Comparison of ENCODE assay signal across 9 mouse cellular contexts in the genomic region with DNA sequence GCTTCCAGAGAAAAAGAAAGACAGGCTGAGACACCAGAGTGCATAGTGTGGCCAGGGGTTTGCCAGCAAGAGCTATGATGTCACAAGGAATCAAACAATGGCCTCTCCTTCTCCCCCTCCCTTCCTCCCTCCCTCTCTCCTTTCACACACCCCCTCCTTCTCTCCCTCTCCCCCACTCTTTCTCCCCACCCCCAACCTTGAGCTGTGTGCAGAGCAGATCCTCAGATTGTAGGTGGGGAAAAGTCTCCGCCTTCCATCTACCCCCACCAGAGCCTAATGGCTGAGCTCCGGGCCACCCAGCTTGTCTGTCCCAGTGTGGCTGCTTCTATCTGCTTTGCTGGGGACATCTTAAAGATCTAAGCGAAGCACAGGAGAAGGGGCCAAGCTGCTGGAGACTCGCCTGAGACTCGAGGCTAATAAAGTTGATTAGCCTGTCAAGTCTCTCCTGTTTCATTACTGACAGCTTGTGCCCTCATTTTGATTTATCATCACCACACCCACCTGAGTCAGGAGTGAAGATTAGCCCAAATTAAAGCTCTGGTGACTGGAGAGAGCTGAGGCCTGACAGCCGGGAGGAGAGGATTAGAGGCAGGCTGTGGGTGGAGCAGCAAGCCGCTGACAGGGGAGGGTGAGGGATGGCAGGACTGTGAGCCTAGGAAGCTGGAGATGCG.
DNase-seq lines count a peak whose midpoint lies in the region; ATAC-seq and TF ChIP-seq lines count a peak whose summit lies in the region.
"Had no signal": no experiment of that assay in that cellular context is flagged by ENCODE, and none has a peak within 500 bp of the region (broad histone marks: within the 10 kb centered on the region; RNA-seq: fewer than 3 reads in every experiment).

No protein-coding gene starts in this region.

- no peak overlapping the region for H3K4me2 ChIP-seq in neural tube, embryonic 15.5 days
- peak overlapping the region; percentile 20; the same call in 1 of the 2 replicates for H3K4me2 ChIP-seq in limb, embryonic 11.5 days (ENCODE audit: low read depth, severe bottlenecking)
- 0 out of 2 replicates have a peak overlapping the region, but pooled peaks have one; percentile 11 for H3K4me2 ChIP-seq in stomach, embryonic 15.5 days
- H3K4me2 ChIP-seq in liver, postnatal 0 days (ENCODE audit: low read depth, low read length): no peak overlapping the region

- TF ChIP-seq CTCF in liver, postnatal 0 days (IDR thresholded peaks at IDR 0.05; ENCODE audit: low read depth): no peak

- H3K9me3 ChIP-seq in neural tube, embryonic 15.5 days (replicated peaks): no peaks in the 10 kb centered on the region
- no peaks in the 10 kb centered on the region for H3K9me3 ChIP-seq in limb, embryonic 11.5 days (ENCODE audit: control insufficient read depth, low read length)
- H3K9me3 ChIP-seq in stomach, embryonic 15.5 days: no peaks in the 10 kb centered on the region
- no peaks in the 10 kb centered on the region for H3K9me3 ChIP-seq in liver, postnatal 0 days (ENCODE audit: low read length)

- 8% methylated on average over 8 of the region's 8 CpGs for WGBS in neural tube, embryonic 15.5 days
- WGBS in limb, embryonic 11.5 days: under 1% methylated on average over 8 of the region's 8 CpGs
- 4% methylated on average over 8 of the region's 8 CpGs for WGBS in stomach, embryonic 15.5 days
- WGBS in liver, postnatal 0 days (ENCODE audit: insufficient replicate concordance): 14% methylated on average over 8 of the region's 8 CpGs

- peak; percentile 3 for DNase-seq in adrenal gland, adult 8-10 months
- no peak for DNase-seq in adrenal gland, postnatal 25 days
- peak; percentile 55 for DNase-seq in neural tube, embryonic 10.5 days (ENCODE audit: extremely low spot score, low spot score)
- DNase-seq in limb, embryonic 11.5 days (ENCODE audit: low spot score): peak; percentile 66
- DNase-seq in frontal cortex, postnatal 25 days (ENCODE audit: low spot score in 2 of 2): no peak
- no peak for DNase-seq in liver, postnatal 0 days

- no peak overlapping the region for H3K4me3 ChIP-seq in neural tube, embryonic 15.5 days (replicated peaks)
- H3K4me3 ChIP-seq in limb, embryonic 11.5 days (ENCODE audit: low read depth, low read length): no peak overlapping the region
- no peak overlapping the region for H3K4me3 ChIP-seq in stomach, embryonic 15.5 days (replicated peaks)
- H3K4me3 ChIP-seq in liver, postnatal 0 days (ENCODE audit: low read depth, low read length): no peak overlapping the region
- H3K4me3 ChIP-seq: myocyte had no signal

- H3K4me1 ChIP-seq in neural tube, embryonic 15.5 days: peaks cover 19% of the 10 kb centered on the region
- peaks cover 35% of the 10 kb centered on the region for H3K4me1 ChIP-seq in limb, embryonic 11.5 days (ENCODE audit: control insufficient read depth, insufficient read depth, low read length)
- peaks cover 12% of the 10 kb centered on the region for H3K4me1 ChIP-seq in stomach, embryonic 15.5 days
- no peaks in the 10 kb centered on the region for H3K4me1 ChIP-seq in liver, postnatal 0 days (ENCODE audit: insufficient read depth)

- no peak for TF ChIP-seq EP300 in liver, postnatal 0 days (IDR thresholded peaks at IDR 0.05; ENCODE audit: low read depth)

- H3K36me3 ChIP-seq in neural tube, embryonic 15.5 days: no peaks in the 10 kb centered on the region
- no peaks in the 10 kb centered on the region for H3K36me3 ChIP-seq in limb, embryonic 11.5 days (ENCODE audit: control insufficient read depth, insufficient read depth, low read length)
- no peaks in the 10 kb centered on the region for H3K36me3 ChIP-seq in stomach, embryonic 15.5 days
- H3K36me3 ChIP-seq in liver, postnatal 0 days (replicated peaks; ENCODE audit: insufficient read depth, low read length): no peaks in the 10 kb centered on the region

- H3K27me3 ChIP-seq in neural tube, embryonic 15.5 days (replicated peaks): no peaks in the 10 kb centered on the region
- H3K27me3 ChIP-seq in limb, embryonic 11.5 days (ENCODE audit: control insufficient read depth, insufficient read depth, low read length): no peaks in the 10 kb centered on the region
- no peaks in the 10 kb centered on the region for H3K27me3 ChIP-seq in stomach, embryonic 15.5 days (replicated peaks)
- no peaks in the 10 kb centered on the region for H3K27me3 ChIP-seq in liver, postnatal 0 days (ENCODE audit: insufficient read depth, low read length)

- H3K27ac ChIP-seq in neural tube, embryonic 15.5 days (replicated peaks): no peak overlapping the region
- H3K27ac ChIP-seq in limb, embryonic 11.5 days (replicated peaks; ENCODE audit: low read depth, low read length): peak overlapping the region; percentile 23; the same call in 1 of the 2 replicates
- no peak overlapping the region for H3K27ac ChIP-seq in stomach, embryonic 15.5 days
- no peak overlapping the region for H3K27ac ChIP-seq in liver, postnatal 0 days (ENCODE audit: low read depth)

- no peak overlapping the region for H3K9ac ChIP-seq in neural tube, embryonic 15.5 days (replicated peaks)
- H3K9ac ChIP-seq in limb, embryonic 11.5 days (ENCODE audit: low read length): no peak overlapping the region
- H3K9ac ChIP-seq in stomach, embryonic 15.5 days: no peak overlapping the region
- no peak overlapping the region for H3K9ac ChIP-seq in liver, postnatal 0 days (replicated peaks)

- no peak for ATAC-seq in neural tube, embryonic 15.5 days (ENCODE audit: low FRiP score)
- ATAC-seq in limb, embryonic 11.5 days (ENCODE audit: insufficient number of reproducible peaks, low FRiP score, low TSS enrichment, low read depth): peak; percentile 36; the same call in 1 of the 2 replicates
- no peak; the same call in 1 of the 2 replicates for ATAC-seq in stomach, embryonic 15.5 days (ENCODE audit: insufficient read depth, low FRiP score, low read depth)
- no peak for ATAC-seq in liver, postnatal 0 days

Comparison
In these comparisons a context has a peak if more than half of its experiments do, and no peak if none do; other contexts are left out.
1. DNase-seq: peak in adrenal gland, adult 8-10 months (single experiment), neural tube, embryonic 10.5 days (single experiment) and limb, embryonic 11.5 days (single experiment); none in adrenal gland, postnatal 25 days (single experiment), frontal cortex, postnatal 25 days (0 of 2) and liver, postnatal 0 days (single experiment).
2. H3K4me2 ChIP-seq: peak in limb, embryonic 11.5 days (single experiment) and stomach, embryonic 15.5 days (single experiment); none in neural tube, embryonic 15.5 days (single experiment) and liver, postnatal 0 days (single experiment).